Mouse (Mus musculus): ENCODE results near the gene Rab36.
"Not testable (repeated sequence)": the region's sequence is repeated elsewhere in the genome, so short reads cannot be mapped to it uniquely, and the experiment has no call there.

Gene Rab36

DNA sequence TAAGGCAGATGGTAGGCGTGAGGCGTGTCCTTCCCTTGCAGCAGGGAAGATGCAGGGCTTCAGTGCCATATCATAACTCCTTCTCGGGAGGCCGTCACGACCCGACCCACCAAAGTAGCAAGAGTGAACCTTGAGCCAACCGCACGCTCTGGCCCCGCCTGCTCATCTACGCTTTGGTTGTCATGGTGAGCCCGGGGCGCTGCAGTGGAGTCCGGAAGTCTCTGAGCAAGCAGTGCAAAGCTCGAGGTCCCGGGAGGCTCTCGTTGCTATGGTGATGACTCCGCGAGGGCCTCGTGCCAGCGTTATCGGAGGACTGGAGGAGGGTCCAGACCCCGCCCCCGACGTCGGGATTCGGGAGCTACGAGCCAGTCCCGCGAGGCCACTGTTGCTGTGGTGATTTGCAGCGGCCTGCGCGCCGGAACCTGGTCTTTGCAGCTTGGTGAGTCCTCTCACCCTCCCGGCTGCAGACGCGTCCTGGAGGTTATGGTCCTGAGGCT lies at the start of gene Rab36:
Gene Rab36 (plus strand): TSS at position 176 of the 497 bp plus-strand sequence.
- DNase-seq (ENCODE audit: low read depth), result peak; percentile 78

DNA sequence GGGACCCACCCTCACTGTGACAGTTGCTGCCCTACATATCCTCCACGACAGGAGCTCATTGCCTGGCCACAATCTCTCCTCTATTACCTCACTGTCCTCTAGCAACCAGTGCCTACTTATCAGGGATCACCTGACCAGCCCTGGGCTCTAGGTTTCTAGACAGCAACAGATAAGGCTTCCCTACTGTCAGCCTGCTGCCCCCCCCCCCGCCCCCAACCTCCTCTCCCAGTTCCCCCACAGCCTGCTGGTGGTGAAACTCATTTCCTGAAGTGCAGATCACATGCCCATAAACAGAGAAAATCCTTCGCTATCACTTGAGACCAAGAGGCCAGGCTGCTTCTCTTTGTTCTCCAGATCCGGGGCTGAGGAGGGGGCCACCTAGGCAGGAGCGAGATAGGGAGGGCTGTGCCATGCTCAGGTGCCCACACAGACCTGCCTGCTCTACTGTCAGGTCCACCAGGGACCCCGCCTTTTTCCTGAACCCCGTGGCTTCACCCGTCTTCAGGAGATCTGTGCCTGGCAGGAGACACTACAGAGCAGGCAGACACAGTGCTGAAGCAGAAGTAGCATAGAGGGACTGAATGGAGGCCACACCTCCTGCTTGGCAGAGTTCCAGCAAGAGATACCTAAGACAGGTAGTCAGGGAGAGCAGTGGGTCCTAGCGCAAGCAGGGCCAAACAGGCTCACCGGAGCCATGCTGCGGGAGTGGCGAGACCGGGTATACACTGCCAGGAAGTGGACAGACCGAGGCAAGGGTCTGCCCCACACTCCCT lies 49.0 kb upstream of the Rab36 start:
- peak; percentile 22 for DNase-seq (ENCODE audit: low read depth)

DNA sequence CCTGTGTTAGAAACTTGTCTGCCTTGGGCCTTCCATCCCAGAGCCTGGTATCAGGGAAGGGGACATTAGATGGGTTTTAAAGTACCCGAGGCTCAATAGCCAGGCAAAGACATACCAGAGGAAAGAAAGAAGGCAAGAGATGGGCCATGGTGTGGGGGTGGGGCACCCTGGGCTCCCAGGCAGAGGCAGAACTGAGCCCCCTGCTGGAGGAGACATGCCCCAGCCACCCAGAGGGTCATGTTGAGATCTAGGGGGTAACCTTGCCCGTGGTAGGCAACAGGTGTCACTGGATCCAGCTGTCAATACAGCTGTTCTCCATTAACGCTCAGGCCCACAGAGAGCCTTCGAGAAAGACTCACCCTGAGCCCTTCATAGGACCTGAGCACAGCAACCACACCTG lies 47.0 kb upstream of the Rab36 start:
- no peak for DNase-seq (ENCODE audit: low read depth)

DNA sequence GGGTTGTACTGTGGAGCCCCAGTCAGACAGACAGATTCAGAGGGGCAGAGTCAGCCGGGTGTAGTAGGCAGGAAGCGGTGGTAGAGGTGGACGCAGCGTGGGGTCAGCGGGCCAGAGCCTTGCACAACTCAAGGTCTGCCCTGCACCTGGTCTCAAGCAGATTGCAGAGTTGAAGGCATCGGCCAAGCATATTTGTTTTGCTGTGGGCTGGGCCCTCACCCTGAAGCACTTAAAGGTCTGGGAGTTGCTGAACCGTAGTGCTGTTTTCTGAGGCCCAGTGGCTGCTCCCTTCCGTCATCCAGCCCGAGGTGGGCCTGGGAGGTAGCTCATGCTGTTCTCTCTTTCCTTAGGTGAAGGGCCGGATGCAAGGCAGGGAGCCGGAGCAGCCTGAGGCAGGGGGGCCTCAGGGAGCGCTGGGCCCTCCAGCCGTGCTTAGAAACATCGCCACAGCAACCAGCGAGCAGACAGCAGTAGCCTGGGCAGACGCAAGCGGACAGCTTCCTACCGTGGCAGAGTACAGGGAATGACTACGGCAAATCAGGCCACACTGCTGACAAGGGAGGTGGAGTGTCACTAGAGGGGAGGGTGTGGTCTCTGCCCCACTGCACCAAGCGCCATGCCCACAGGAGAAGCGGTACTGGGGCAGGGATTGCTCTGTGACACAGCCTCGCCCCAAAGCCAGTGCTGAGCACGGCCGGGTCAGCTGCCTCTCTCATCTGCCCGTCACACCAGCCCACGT lies 46.1 kb upstream of the Rab36 start:
- no peak for DNase-seq (ENCODE audit: low read depth)

DNA sequence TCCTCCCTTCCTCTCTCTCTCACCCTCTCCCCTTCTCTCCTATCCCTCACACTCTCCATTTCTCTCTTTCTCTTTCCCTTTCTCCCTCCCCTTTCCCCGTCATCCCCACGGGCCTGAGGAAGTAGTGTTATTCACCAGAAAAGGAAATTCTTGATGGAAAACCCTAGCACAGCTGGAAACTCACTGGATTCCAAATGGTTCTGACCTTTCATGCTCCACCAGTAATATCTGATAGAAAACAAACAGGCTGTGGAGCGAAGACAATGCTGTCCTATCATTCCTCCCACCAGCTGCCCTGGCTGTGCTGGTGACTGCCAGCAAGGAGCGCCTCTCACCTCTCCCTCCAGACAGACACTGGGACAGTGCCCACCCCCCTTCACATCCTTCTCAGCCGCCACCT lies 42.0 kb upstream of the Rab36 start:
- no peak for DNase-seq (ENCODE audit: low read depth)

DNA sequence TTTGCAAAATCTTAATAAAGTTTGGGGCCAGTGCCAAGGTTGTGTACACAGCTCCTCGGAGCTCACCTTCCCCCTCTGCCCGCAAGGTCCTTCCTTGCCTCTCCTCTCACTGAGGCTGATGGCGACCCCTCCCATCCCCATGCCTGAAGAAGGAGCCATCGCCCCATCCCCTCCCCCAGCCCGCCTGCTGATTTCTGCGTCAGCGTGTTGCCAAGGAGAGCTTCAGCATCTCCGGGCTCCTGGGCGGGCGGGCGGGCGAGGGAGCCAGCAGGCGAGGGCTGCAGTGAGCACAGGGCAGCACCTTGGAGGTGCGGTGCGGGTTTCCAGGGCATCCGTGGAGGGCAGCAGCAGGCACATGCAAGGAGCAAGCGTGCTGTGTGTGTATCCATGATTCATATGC lies 41.5 kb upstream of the Rab36 start:
- no peak for DNase-seq (ENCODE audit: low read depth)

DNA sequence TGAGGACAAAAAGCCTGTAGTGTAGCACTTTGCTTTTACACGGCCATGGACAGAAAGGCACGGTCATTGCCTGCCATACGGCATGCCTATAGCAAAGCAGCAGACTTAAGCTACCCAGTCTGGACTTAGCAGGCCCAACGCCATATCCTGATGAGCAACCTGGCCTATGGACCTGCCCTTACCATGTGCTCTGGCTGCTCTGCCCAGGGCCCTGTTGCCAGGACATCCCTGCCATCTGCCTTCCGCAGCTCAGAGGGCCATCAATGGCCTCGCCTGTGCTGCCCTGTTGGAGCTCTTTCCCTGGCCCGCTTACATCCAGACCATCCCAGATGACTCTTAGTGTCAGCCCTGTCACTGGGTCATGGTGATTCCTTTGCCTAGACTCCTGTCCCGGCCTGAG lies 35.5 kb upstream of the Rab36 start:
- no peak for DNase-seq (ENCODE audit: low read depth)

DNA sequence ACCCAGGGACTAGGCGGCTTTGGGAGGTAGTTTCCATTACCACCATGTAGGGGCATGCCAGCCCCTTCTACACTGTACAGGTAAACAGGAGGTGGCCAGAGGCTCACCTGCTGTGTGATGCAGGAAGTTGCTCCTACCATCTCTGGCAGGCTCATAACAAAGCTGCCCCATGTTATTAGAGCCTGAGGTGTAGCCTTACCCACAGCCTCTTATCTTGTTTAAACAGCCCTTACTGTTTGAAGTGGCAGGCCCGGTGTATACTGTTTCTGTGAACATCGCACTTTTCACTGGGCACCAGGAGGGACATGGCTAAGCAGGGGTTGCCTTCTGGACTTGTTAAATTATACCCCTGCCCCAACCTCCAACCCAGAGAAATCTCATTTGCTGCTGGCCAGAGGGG lies 32.8 kb upstream of the Rab36 start:
- DNase-seq (ENCODE audit: low read depth), result no peak

DNA sequence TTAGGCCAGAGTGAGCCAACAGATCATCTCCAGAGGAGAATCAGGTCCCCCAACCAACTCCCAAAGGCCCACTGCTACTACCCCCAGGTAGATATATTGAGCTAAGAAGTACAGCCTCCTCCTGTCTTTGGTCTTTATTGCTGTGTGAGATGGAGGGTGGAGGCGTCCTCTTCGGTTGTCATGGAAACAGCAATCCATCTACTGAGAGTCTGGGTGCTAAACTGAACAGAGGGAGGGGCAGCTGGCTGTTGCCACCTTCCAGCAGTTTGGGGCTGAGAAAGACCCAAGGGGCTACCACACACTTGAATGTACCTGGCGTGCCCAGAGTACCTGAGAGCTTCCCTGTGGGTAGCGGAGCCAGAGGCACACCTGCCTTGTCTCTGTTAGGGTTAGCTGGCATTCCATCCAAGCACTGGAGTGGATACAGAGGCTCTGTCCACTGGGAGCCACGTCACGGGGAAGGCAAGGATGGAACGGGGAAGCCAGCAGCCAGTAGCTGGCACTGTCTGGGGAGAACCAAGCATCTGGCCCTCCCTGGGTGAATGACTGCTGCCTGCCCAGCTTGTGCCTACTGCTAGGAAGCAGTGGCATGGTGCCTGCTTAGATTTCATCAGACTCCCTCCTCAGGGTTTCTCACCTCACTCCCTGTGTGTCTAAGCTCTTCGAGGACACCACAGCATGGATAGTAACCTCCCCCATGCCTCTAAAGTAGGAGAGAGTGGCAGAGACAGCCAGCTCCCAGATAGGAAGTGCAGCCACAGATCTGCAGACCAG lies 29.8 kb upstream of the Rab36 start:
- no peak for DNase-seq (ENCODE audit: low read depth)

DNA sequence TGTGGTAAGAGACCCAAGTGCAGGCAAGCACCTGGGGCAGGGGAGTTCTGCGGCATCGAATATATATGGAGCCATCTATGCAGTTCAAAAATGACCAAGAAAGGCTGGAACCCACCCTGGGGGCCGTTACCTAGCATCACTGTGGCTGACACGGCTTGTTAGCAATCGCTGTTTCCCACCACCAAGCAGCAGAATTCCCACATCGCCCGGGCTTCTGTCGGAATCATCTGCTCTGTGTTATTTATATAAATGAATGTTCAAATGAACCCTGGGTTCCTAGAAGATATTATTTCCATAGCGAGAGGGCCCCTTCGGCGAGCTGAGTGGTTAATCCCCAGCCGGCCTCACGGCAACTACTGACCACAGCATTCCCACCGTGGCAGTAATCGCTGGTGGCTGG lies 26.2 kb upstream of the Rab36 start:
- no peak for DNase-seq (ENCODE audit: low read depth)

DNA sequence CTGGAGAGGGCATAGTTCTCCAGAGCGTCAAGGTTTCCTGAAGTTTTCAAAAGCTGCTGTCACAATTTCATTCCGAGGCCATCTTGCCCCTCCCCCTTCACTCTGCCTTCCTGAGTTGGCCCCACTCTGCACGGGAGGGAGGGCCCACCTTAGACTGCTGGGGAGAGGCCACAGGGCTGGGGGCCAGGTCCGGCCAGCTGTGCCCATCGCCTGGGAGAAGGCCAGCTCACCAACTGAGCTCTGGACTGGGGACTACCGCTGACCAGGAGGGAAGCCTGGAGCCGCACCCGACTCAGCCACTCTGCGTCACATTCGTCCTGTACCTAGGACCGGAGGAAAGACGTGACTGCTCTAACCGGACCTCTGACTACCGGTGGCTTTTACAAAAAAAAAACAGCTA lies 21.4 kb upstream of the Rab36 start:
- DNase-seq (ENCODE audit: low read depth), result no peak

DNA sequence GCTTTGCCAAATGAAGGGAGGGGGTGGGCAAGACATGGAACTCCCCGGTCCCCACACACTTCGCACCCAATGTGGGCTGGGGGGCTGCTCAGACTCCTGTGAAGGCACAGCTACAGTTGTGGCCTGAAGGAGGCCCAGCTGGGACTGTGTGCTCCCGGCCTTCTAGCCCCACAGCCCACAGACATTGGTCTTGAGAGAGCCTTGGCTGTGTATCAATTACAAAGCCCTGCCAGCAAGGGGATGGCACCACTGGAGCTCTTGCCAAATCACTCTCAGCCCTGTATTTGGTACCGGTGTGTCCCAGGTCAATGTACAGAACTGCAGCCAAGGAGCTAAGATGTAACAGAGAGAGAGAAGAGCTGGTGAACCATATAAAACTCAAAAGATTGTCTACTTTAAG lies 20.4 kb upstream of the Rab36 start:
- DNase-seq (ENCODE audit: low read depth), result no peak

DNA sequence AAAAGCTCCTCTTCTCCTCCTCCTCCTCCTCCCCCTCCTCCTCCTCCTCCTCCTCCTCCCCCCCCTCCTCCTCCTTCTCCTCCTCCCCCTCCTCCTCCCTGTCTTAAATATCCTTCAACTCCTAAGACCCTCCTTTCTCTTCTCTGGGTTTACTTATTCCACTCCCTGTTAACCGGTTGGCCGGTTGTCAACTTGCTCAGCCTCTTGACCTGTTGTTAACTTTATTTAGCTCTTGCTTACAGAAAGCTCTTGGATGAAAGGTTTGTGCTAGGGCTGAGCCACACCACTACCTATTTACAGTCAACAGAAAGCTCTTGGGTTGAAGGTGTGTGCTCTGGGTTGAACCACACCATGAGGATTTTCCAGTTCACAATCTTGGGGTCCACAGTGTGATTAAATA lies 16.6 kb upstream of the Rab36 start:
- no peak for DNase-seq (ENCODE audit: low read depth)

DNA sequence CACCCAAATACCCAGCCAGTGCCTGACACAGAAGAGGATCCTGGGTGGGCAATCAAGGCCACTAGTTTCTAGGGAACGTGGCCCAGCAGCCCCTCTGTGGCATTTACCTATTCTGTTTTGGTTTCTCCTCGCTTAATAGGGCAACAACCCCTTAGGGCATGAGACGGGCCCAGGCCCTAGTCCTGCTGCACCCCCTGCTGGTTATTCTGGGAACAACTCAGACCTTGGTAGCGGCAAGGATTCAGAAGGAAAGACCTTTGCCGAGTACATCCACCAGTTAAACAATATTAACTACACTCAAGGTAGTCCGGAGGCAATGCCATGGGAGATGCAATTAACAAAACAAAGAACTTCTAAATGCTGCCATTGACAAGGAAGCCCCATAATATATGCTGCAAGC lies 15.7 kb upstream of the Rab36 start:
- DNase-seq (ENCODE audit: low read depth), result peak; percentile 47

DNA sequence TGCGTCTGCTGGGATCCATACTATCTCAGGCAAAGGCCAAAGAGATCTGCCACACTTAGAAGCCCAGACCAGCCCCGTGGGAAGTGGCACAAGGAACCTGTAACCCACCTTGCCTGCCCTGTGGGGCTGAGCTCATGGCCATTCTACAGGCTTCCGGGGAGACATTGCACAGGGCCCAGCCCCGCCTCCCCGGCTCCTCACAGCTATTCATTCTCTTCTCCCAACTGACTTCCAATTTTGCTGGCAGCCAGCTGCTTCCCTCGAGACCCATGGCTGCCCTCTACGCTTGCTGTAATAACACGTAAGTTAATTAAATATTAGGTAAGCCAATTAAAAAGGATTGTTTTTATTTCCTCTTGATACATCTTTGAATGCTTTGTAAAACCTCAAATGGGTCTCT lies 10.4 kb upstream of the Rab36 start:
- DNase-seq (ENCODE audit: low read depth), result no peak

DNA sequence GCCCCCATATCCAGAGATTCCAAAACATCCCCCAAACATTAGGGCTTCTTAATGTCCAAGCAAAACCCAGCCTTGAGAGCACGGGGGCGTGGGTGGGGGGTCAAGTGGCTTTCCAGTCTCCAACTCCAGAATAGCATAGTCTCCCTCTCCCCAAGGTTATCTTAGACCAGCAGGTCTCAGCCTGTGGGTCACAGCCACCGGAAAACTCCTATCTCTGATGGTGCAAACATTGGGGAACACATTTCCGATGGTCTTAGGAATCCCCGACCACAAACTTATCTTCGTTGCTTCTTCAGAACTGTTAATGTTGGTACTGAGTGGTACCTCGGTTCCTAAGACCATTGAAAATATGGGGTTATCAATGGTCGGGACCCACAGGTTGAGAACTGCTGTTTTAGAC lies 8.1 kb upstream of the Rab36 start:
- no peak for DNase-seq (ENCODE audit: low read depth)

DNA sequence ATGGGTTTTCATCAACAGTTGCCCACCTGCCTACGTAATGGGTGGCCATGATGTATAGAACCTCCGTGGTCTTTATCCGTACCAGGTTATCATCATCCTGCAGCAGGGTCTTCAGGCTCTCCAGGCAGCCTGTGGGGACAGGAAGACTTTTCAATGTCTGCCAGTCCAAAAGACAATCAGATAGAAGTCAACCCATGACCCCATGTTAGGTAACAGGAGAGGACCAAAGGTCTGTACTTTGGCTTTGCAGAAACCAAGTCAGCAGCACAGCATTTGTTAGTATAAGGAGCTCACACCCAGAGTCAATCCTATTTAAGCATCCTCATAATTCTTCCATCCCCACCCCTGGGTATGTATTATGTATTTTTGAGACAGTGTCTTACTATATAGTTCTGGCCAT lies 7.2 kb upstream of the Rab36 start:
- DNase-seq (ENCODE audit: low read depth), result no peak

DNA sequence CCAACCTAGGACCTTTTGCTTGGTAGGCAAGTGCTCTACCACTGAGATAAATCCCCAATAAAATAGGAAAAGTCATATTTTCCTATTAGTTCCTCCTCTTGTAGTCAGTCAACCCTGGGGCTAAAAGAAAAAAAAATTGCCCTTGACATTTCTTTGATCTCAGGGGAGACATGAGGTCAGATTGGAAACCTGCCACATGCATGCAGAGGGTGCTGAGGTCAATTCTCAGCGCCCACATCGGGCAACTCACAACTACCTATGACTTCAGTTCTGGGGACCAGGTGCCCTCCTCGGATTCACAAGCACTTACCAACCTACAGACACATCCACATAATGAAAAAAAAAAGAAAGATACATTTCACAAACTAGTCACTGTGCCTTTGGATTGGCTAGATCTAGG lies 6.6 kb upstream of the Rab36 start:
- DNase-seq (ENCODE audit: low read depth), result no peak

DNA sequence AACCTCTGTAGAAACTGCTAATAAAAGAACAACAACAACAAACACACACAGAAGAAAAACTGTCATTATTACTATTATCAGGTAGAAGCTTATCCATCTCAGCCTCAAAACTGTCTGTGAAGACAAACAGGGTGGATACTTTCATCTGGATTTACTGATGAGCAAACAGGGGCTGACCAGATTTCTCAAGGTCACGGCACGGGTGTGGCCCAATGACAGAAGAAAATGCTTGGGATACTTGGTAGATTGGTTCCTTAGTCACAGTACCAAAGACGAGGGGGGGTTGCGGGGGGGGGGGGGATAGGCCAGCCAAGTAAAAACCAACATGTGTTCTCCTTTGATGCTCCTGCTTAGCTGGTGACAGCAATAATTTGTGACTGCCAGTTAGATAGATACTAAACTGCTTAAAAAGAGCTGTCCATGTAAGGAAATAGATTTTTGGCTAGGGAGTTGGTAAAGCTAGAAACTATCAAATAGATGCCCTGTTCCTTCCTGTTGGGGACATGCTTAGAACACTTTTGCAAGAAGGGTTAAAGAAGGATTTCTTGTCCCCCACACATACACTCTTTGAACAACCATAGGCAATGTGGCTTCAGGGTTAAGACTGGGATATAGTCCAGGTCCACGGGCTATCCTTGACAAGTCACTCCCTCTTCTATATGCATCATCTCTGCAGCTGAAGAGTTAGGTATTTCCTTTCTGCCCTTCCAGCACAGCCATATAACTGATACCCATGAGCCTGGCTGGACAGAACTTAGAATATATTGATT lies 5.3 kb upstream of the Rab36 start:
- DNase-seq (ENCODE audit: low read depth), result no peak

DNA sequence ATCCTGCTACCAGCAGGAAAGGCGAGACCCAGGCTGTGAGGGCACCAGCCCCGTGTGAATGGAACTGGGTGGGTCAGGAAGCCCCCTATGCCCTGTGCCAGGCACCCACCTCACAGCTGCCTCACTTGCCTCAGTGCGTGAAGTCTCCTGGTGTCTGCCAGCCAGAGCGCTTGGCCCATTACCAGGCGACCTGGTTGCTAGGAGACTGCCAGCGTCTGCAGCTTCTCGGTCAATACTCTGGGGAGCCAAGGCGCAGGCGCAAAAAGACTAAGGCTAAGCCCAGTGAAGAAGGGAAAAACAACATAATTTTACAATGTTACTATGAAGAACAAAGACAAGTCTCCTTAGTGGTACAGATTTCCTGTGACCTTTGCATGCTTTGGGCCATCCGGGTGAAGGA lies 4.5 kb upstream of the Rab36 start, which contains the start of gene Rsph14:
Gene Rsph14 (minus strand): TSS at position 192 of the 400 bp plus-strand sequence.
- no peak for DNase-seq (ENCODE audit: low read depth)

DNA sequence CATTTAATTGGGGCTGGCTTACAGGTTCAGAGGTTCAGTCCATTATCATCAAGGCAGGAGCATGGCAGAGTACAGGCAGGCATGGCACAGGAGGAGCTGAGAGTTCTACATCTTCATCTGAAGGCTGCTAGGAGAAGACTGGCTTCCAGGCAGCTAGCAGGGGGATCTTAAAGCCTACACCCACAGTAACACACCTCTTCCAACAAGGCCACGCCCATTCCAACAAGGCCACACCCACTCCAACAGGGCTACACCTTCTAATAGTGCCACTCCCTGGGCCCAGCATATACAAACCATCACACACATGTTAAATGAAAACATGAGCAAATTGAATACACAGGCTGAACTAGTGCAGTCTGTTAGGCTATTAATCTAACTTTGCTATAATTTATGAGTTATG lies 5.2 kb downstream of the Rab36 start:
- DNase-seq (ENCODE audit: low read depth), result not testable (repeated sequence)

DNA sequence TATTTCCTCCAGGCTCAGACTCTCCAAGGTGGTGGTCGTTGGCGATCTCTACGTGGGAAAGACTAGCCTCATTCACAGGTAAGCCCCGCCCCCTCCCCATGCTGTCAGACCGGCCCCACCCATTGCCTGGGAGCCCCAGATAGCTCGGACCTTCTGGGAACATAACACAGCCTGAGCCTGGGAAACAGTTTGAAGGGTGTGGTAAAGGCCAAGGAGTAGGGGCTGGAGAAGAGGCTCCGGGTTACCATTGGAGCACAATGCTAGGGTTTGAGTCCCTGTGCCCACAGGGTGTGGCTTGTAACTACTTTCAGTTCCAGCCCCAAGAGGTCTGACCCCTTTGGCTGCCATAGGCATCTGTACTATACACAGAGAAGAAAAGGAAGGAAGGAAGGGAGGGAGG lies 7.6 kb downstream of the Rab36 start:
- no peak for DNase-seq (ENCODE audit: low read depth)

Data from c-Kit-positive CD71-negative TER-119-negative erythroid progenitor cells, embryonic 14.5 days (primary cell).